26 mouse cellular contexts compared by ENCODE assay signal in the genomic region with DNA sequence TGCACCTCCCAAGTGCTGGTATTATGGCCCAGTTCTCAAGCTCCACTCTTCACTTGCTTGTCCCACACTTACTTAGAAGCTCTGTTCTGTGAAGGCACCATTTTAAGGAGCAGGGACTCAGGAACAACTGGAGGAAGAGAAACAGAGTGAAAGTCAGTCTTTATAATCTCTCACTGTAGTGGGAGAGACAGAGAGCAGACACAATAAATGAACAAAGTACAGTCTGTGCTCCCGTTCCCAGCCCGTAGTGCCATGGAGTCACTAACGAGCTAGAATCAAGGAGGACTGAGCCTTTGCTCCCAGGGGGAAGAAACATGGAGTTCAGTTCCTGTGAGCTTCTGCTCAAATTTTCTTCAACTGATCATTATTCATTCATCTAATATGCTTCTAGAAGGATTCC.
"Had no signal": no experiment of that assay in that cellular context is flagged by ENCODE, and none has a peak within 500 bp of the region (broad histone marks: within the 10 kb centered on the region; RNA-seq: fewer than 3 reads in every experiment).

No protein-coding gene starts in this region.

- H3K4me3 ChIP-seq: gastrocnemius, adult 2 months; heart, adult 2 months; heart, embryonic 13.5 days; heart, embryonic 15.5 days; hindbrain, embryonic 10.5 days; hindbrain, embryonic 12.5 days; kidney, embryonic 15.5 days; limb, embryonic 13.5 days; limb, embryonic 15.5 days; liver, embryonic 12.5 days had no signal

- H3K4me2 ChIP-seq: heart, embryonic 13.5 days; heart, embryonic 15.5 days; hindbrain, embryonic 12.5 days; hindbrain, embryonic 14.5 days; kidney, embryonic 15.5 days; limb, embryonic 13.5 days; limb, embryonic 15.5 days; liver, embryonic 12.5 days had no signal

- H3K27ac ChIP-seq: gastrocnemius, adult 2 months; heart, adult 2 months; heart, embryonic 13.5 days; heart, embryonic 15.5 days; hindbrain, embryonic 10.5 days; hindbrain, embryonic 12.5 days; hindbrain, embryonic 14.5 days; kidney, embryonic 15.5 days; kidney, postnatal 0 days; limb, embryonic 13.5 days; limb, embryonic 15.5 days; liver, embryonic 12.5 days; liver, embryonic 14.5 days had no signal

- H3K4me1 ChIP-seq: heart, embryonic 13.5 days; heart, embryonic 15.5 days; hindbrain, embryonic 10.5 days; hindbrain, embryonic 12.5 days; kidney, embryonic 15.5 days; limb, embryonic 13.5 days; limb, embryonic 15.5 days; liver, embryonic 12.5 days had no signal

- H3K36me3 ChIP-seq: heart, embryonic 13.5 days; heart, embryonic 15.5 days; hindbrain, embryonic 10.5 days; hindbrain, embryonic 12.5 days; kidney, embryonic 15.5 days; limb, embryonic 13.5 days; limb, embryonic 15.5 days; liver, embryonic 12.5 days had no signal

- DNase-seq: gastrocnemius, adult 2 months; gastrocnemius, postnatal 10 days; gastrocnemius, postnatal 25 days; heart, adult 2 months; heart, postnatal 4 days; kidney, adult 11 months; kidney, adult 2 months; kidney, adult 9 months; kidney, postnatal 14 days; kidney, postnatal 36 days; layer of hippocampus, adult 9-11 months; layer of hippocampus, postnatal 36 days; left cerebral cortex, postnatal 4 days had no signal

- ATAC-seq: hindbrain, embryonic 16.5 days; inflammation-experienced regulatory T-cells, adult 6 months; liver, embryonic 12.5 days had no signal

- H3K9me3 ChIP-seq: heart, embryonic 13.5 days; heart, embryonic 15.5 days; hindbrain, embryonic 10.5 days; hindbrain, embryonic 12.5 days; kidney, embryonic 15.5 days; limb, embryonic 13.5 days; limb, embryonic 15.5 days; liver, embryonic 12.5 days had no signal

- H3K9ac ChIP-seq: heart, embryonic 13.5 days; heart, embryonic 15.5 days; hindbrain, embryonic 12.5 days; hindbrain, embryonic 14.5 days; kidney, embryonic 15.5 days; limb, embryonic 13.5 days; limb, embryonic 15.5 days; liver, embryonic 12.5 days; liver, embryonic 14.5 days had no signal

- H3K27me3 ChIP-seq: heart, embryonic 13.5 days; heart, embryonic 15.5 days; hindbrain, embryonic 12.5 days; kidney, embryonic 15.5 days; limb, embryonic 13.5 days; limb, embryonic 15.5 days had no signal
